Mouse (Mus musculus): ENCODE data around the gene Gli2. TPM values are rescaled to one million over a fixed set of nuclear protein-coding genes. Genes with fewer than 3 reads are reported as not detected.

Gli2 gene
- total and polyA plus RNA-seq, 3 experiments = 1.5 to 11.3 TPM; not detected in 1

- no peaks in the 10 kb centered on the region for H3K9me3 ChIP-seq (replicated peaks; ENCODE audit: insufficient read depth, low read length)
- H3K27ac ChIP-seq (ENCODE audit: control insufficient read depth, low read depth, low read length) = no peak overlapping the region
- DNase-seq (ENCODE audit: low read depth, low spot score) = no peak
- no peaks in the 10 kb centered on the region for H3K4me1 ChIP-seq (ENCODE audit: control insufficient read depth in 1 of 2, insufficient read depth in 2 of 2, low read length in 2 of 2)
- TF ChIP-seq SMC3 (IDR thresholded peaks at IDR 0.05; ENCODE audit: low read depth, low read length) (no peak), MEF2A (IDR thresholded peaks at IDR 0.05; ENCODE audit: extremely low read depth, insufficient replicate concordance, low read depth, low read length, poor library complexity, severe bottlenecking) (no peak), NELFE (IDR thresholded peaks at IDR 0.05; ENCODE audit: low read depth, low read length) (no peak), ZMIZ1 (IDR thresholded peaks at IDR 0.05; ENCODE audit: low read depth, low read length) (no peak), EP300 (IDR thresholded peaks at IDR 0.05; ENCODE audit: low read depth in 1 of 2, low read length in 2 of 2) (no peak), RAD21 (IDR thresholded peaks at IDR 0.05; ENCODE audit: low read depth, low read length) (no peak), ZNF384 (IDR thresholded peaks at IDR 0.05; ENCODE audit: low read depth, low read length) (no peak), KAT2A (conservative IDR thresholded peaks at IDR 0.05; ENCODE audit: low read depth, low read length) (no peak), HCFC1 (IDR thresholded peaks at IDR 0.05; ENCODE audit: low read depth, low read length) (no peak), ETS1 (IDR thresholded peaks at IDR 0.05; ENCODE audit: low read depth, low read length) (no peak), MXI1 (IDR thresholded peaks at IDR 0.05; ENCODE audit: low read depth, low read length) (no peak), MAFK (IDR thresholded peaks at IDR 0.05; ENCODE audit: borderline replicate concordance, low read depth, low read length) (no peak)
- no peak overlapping the region for H3K9ac ChIP-seq (ENCODE audit: control insufficient read depth, low read depth, low read length, poor library complexity, severe bottlenecking)
- no peaks in the 10 kb centered on the region for H3K36me3 ChIP-seq (ENCODE audit: control insufficient read depth in 1 of 2, insufficient read depth in 2 of 2, low read length in 2 of 2)
- no peak overlapping the region for H3K4me3 ChIP-seq (ENCODE audit: control insufficient read depth in 1 of 2, insufficient read depth in 1 of 2, low read depth in 2 of 2, low read length in 2 of 2)
- H3K27me3 ChIP-seq (ENCODE audit: control insufficient read depth in 1 of 2, insufficient read depth in 2 of 2, low read length in 2 of 2) = no peaks in the 10 kb centered on the region
- H3K79me2 ChIP-seq (ENCODE audit: control insufficient read depth, insufficient read depth, low read length, poor library complexity) = no peaks in the 10 kb centered on the region
These were observed 106.2 kb downstream of the Gli2 start for GRCm38 (mm10) chr1:118947221-118947620.

GRCm38 (mm10) chr1:118941336-118941735 is 112.1 kb downstream of the Gli2 start:
- Histone ChIP-seq H3K36me3 (ENCODE audit: control insufficient read depth in 1 of 2, insufficient read depth in 2 of 2, low read length in 2 of 2) (no peaks in the 10 kb centered on the region), H3K4me3 (ENCODE audit: control insufficient read depth in 1 of 2, insufficient read depth in 1 of 2, low read depth in 2 of 2, low read length in 2 of 2) (no peak overlapping the region), H3K9ac (ENCODE audit: control insufficient read depth, low read depth, low read length, poor library complexity, severe bottlenecking) (no peak overlapping the region), H3K79me2 (ENCODE audit: control insufficient read depth, insufficient read depth, low read length, poor library complexity) (no peaks in the 10 kb centered on the region), H3K27ac (ENCODE audit: control insufficient read depth, low read depth, low read length) (no peak overlapping the region), H3K27me3 (ENCODE audit: control insufficient read depth in 1 of 2, insufficient read depth in 2 of 2, low read length in 2 of 2) (no peaks in the 10 kb centered on the region), H3K4me1 (ENCODE audit: control insufficient read depth in 1 of 2, insufficient read depth in 2 of 2, low read length in 2 of 2) (no peaks in the 10 kb centered on the region), H3K9me3 (replicated peaks; ENCODE audit: insufficient read depth, low read length) (no peaks in the 10 kb centered on the region)
- DNase-seq (ENCODE audit: low read depth, low spot score) = no peak
- TF ChIP-seq GATA1 (IDR thresholded peaks at IDR 0.05; ENCODE audit: low read depth, low read length) (no peak), MEF2A (IDR thresholded peaks at IDR 0.05; ENCODE audit: extremely low read depth, insufficient replicate concordance, low read depth, low read length, poor library complexity, severe bottlenecking) (no peak), NRF1 (IDR thresholded peaks at IDR 0.05; ENCODE audit: insufficient read depth, low read depth, low read length, poor library complexity, severe bottlenecking) (no peak), ELF1 (IDR thresholded peaks at IDR 0.05; ENCODE audit: low read depth, low read length) (no peak), NELFE (IDR thresholded peaks at IDR 0.05; ENCODE audit: low read depth, low read length) (no peak), SIN3A (IDR thresholded peaks at IDR 0.05; ENCODE audit: low read length) (no peak)

Data from MEL (cell line).